Mouse (Mus musculus) heart, postnatal 14 days (tissue): ENCODE results near the gene Tpsg1. TPM values are rescaled to one million over a fixed set of nuclear protein-coding genes. Genes with fewer than 3 reads are reported as not detected.

ENCODE experiments used
- DNase-seq, 2 experiments: peaks; one replicate each; pipeline ENCODE4 v3.0.0; 2021 to 2022
- intact Hi-C: fragments of 180-260 bp; cut with DNase I; formaldehyde crosslinking; loops from one replicate; pipeline ENCODE4 v1.15.1; 2025
- long read RNA-seq, 2 experiments: library from polyadenylated mRNA; stranded (forward); transcript quantifications; one replicate each; pipeline ENCODE4 v2.0.0; 2021
- total RNA-seq, 2 experiments: library from RNA; stranded (reverse); gene quantifications; 2 replicates each; pipeline ENCODE4 v1.2.3; 2021

Gene Tpsg1
- total RNA-seq = not detected
- long read RNA-seq, experiment 1 = 0 reads
- long read RNA-seq, experiment 2 = 0 reads

DNA sequence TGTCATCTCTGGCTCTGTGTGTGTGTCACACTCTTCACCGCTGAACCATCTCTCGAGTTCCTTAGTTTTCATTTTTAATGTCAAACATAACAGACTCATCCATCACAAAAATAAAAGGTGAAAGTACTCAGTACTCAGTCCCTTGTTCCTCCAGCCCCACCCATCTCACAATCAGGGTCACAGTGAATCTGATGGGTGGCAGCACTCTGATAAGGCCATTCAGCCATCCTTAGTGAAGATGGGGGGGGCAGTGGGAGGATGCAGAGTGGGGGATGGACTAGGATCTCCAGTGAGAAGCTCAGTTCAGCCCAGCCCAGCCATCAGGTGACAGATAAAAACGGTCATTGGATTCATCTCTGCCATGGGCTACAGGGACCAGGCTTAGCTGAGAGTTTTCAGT, at the start of gene Tpsg1:
Gene Tpsg1 (plus strand): TSS at position 301 of the 400 bp plus-strand sequence.
- no peak for DNase-seq
- intact Hi-C loops = no loop called here

DNA sequence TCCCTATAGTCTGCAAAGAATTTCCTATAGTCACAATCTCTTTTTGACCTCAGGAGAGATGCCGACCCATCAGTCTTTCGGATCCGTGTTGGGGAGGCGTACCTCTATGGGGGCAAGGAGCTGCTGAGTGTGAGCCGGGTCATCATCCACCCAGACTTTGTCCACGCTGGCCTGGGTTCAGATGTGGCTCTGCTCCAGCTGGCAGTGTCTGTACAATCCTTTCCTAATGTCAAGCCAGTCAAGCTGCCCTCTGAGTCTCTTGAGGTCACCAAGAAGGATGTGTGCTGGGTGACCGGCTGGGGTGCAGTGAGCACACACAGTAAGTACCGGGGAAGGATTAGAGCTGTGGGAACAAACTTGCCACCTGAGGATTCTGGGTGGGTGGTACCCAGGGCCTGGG, 48.3 kb upstream of the Tpsg1 start:
- DNase-seq = no peak
- intact Hi-C loops = no loop called here

DNA sequence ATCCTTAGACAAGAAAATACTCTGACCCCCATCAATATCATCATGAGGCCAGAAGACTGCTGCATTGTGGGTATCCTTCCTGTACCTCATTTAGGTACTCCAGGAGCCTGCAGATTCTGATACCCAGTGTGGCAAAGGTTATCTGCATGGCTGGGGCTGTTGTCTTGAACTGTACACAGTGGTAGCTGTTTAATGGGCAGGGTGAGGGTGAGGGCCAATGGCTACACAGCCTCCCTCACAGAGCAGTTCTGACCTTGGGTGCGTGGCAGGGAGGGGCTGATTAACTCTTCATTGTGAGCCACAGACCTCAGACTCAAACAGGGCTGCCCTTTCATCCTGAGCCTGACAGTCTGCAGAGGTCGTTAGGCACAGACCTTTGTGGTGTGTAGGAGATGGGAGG, 46.1 kb upstream of the Tpsg1 start:
- intact Hi-C loops = no loop called here
- DNase-seq = no peak

- intact Hi-C loops = no loop called here
- no peak for DNase-seq
Measured at GRCm38 (mm10) chr17:25332321-25332720, 36.8 kb upstream of the Tpsg1 start.

GRCm38 (mm10) chr17:25333943-25334342, 35.1 kb upstream of the Tpsg1 start:
- DNase-seq = peak; percentile 46 to 70
- intact Hi-C loops = loop anchor here (1.0 to 2.0 kb wide), 2 partner anchors 29 to 137 kb away; no protein-coding TSS in a partner anchor

- DNase-seq = no peak
- intact Hi-C loops = no loop called here
Measured at GRCm38 (mm10) chr17:25338218-25338617, 30.9 kb upstream of the Tpsg1 start.

GRCm38 (mm10) chr17:25340003-25340402, 29.1 kb upstream of the Tpsg1 start:
- intact Hi-C loops = no loop called here
- no peak for DNase-seq

DNA sequence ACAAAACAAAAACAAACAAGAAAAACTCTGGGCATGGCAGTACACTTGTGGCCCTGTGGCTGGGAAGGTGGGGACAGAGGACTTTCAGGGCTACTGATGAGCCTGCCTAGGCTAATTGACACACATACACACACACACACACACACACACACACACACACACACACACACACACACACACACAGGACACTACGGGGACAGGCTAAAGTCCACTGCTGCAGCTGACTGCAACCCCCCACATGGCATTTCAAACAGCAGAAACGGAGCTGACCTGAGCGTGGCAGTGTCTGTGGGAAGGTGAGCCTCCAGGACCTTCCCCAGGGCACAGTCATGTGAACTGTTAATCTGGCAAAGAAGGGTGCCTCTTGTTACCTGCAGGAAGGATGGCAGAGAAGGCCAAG, 27.6 kb upstream of the Tpsg1 start:
- intact Hi-C loops = no loop called here
- no peak for DNase-seq

DNA sequence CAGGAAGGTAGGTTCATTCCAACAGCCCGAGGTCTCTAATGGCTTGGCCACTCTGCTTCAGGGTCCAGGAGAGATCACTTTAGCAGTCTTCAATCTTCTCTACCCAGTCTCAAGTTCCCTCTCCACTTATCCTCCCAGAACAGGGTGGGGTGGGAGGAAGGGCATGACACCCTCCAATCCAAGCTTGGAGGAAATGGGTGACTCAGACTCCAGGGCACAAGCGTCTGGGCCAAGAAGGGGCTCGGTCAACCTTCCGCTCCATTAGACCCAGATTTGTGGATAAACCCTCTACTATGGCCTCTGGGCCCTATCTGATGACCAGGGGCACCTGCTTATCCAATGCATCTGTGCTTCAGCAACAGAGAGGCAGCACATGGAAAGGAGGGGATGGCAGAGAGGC, 23.6 kb upstream of the Tpsg1 start, which contains the start of gene Tpsab1:
Gene Tpsab1 (minus strand): TSS at position 101 of the 400 bp plus-strand sequence.
- intact Hi-C loops = no loop called here
- no peak for DNase-seq

GRCm38 (mm10) chr17:25361291-25361690, 7.8 kb upstream of the Tpsg1 start:
- no peak for DNase-seq
- intact Hi-C loops = no loop called here

DNA sequence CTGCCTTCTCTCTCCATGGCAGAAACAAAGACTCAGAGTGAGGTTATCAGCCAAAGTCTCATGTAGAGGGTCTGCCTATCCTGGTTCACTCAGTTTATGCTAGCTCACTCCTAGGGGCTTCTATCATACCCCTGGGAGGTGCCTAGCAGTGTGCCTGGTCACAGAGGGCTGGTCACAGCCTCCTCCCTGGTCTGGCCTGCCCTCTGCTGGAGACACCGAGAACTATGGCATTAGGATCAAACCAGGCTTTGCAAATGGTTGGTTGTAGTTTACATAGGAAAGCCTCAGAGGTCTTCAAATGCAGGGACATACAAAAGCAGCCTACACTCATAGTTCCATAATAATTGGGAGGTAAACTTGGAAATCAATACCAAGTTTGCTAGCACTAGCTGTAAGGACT, 5.3 kb upstream of the Tpsg1 start:
- intact Hi-C loops = loop anchor here (1.0 kb wide), 1 partner anchor 29 kb away; no protein-coding TSS in a partner anchor
- DNase-seq = peak; percentile 44 to 60

- no peak for DNase-seq
- intact Hi-C loops = no loop called here
Measured at GRCm38 (mm10) chr17:25366005-25366404, 3.1 kb upstream of the Tpsg1 start, which contains the start of gene Tpsb2. Tpsb2 (plus strand) TSS chr17:25366305.

GRCm38 (mm10) chr17:25372491-25372890, 3.4 kb downstream of the Tpsg1 start:
- DNase-seq = no peak
- intact Hi-C loops = no loop called here

DNA sequence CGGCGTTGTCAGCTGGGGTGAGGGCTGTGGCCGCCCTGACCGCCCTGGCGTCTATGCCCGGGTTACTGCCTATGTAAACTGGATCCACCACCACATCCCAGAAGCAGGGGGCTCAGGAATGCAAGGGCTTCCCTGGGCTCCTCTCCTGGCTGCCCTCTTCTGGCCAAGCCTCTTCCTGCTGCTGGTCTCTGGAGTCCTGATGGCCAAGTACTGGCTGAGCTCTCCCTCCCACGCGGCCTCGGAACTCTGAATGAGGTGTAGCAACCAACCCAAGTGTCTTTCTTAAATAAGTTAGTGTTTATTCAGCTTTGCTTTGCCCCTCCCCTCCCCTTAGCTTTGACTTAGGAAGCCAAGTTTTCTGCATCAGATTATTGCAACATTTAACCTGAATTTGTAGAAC, 4.9 kb downstream of the Tpsg1 start:
- intact Hi-C loops = no loop called here
- peak in 1 of 2 experiments; percentile 21 for DNase-seq

DNA sequence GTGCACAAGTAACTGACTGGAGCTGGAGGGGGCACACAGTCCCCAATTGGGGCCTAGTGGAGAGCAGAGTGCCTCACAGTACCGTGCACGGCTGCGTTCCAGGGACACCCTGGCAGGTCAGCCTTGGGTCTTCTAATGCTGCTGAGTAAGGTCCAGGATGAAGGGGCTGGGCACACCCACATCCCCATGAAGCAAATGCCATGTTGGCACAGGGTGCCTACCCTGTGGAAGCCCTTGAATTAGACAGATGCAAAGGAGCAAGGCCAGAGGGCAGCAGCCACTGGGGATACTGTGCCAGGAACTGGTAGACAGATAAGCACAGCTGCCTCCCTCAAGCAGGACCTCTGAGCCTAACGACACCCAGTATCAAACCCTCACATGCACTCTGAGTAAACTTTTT, 25.5 kb downstream of the Tpsg1 start:
- intact Hi-C loops = no loop called here
- no peak for DNase-seq

- intact Hi-C loops = loop anchor here (1.0 to 5.0 kb wide), 3 partner anchors 34 to 299 kb away; partner anchors contain the start of gene Cacna1h
- peak; percentile 82 to 88 for DNase-seq
Measured at GRCm38 (mm10) chr17:25397804-25398519, 28.9 kb downstream of the Tpsg1 start.

DNA sequence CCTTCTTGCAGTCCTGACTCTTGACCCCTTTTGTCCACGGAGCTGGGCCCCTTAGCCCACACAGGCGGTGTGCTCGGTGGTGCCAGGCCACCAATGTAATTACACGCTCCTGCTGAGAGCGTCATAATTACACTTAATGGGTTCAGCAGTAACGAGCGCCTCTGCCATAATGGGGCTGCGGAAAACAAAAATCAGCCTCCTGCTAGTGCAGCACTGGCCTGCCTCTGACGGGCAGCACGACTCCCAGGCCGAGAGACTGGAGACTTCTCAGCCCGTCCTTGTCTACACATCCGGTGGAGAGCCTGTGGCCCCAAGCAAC, 29.4 kb downstream of the Tpsg1 start:
- no peak for DNase-seq
- intact Hi-C loops = loop anchor here (5.0 kb wide), 2 partner anchors 34 to 299 kb away; partner anchors contain the start of gene Cacna1h

- DNase-seq = peak; percentile 60 to 68
- intact Hi-C loops = no loop called here
Measured at GRCm38 (mm10) chr17:25400443-25400842, 31.4 kb downstream of the Tpsg1 start.

- intact Hi-C loops = no loop called here
- no peak for DNase-seq
Measured at GRCm38 (mm10) chr17:25401491-25401890, 32.4 kb downstream of the Tpsg1 start.

DNA sequence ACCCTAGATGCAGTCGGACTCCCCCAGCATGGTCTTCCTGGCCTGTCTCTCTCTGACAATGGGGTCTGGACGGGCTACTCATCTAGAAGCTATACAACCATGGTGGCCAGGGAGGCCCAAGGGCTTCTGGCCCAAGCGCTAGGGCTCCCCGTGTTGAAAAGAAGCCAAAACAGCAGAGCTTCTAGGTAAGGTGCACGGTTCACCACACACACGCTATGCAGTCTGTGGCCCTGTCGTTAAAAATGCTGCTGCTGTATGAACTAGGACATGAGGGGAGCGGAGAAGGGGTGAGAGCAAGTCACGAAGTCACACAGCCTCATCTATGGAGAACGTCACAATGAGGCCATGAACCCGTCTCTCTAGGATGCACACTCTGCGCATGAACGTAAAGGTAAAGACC, 33.2 kb downstream of the Tpsg1 start:
- no peak for DNase-seq
- intact Hi-C loops = no loop called here

- no peak for DNase-seq
- intact Hi-C loops = no loop called here
Measured at GRCm38 (mm10) chr17:25404190-25404589, 35.1 kb downstream of the Tpsg1 start.

DNA sequence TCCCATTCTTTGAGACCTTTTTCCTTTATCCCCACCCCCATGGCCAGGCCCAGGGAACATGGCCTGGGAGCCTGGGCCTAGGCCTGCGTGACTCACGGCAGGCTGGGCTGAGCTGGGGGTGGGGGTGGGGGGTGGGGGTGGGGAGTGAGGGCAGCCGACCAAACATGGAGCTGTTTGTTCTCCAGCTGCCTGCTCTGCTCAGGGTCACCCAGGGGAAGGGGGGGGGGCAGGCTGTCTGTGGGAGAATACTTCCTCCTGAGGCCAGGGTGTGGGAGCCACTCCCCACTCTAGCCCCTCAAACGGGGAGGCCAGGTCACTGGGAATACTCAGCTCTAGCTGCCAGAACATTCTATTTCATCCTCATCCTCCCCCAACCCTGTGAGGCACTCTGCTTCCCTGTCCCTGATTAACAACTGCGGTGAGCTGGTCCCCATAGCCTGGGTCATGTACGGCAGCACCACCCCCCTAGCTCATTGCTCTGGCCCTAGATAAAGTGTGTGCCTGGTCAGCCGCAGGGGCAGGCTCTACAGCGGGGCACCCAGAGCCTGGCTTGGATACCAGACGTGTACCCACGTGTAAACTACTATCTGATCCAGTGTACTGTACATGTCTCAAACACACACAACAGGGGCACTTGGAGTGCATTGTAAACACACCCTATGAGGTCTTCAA, 36.3 kb downstream of the Tpsg1 start:
- no peak for DNase-seq
- intact Hi-C loops = no loop called here
